Mouse (Mus musculus): ENCODE data around the gene 1700015G11Rik.

The 1700015G11Rik gene

GRCm38 (mm10) chr7:51967581-51967980, 47.9 kb downstream of the 1700015G11Rik start:
- in situ Hi-C loops (cut with MboI) = no loop called here

DNA sequence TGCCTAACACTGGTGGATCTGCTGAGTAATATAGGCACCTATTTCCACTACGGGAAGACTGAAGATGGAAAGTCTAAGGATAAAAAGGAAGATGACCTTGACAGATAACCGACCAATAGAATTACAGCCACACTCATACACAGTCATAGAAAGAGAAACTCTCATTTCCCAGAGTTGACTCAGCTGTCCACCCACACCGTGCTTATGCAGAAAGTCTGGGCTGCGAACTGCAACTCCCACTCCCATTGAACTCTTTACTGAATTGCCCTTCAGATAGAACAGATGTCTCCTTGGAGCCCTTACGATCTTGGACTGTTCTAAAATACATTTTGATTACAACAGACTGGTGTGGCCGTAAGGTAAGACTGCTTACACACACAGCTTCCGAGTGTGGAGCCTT, 50.8 kb downstream of the 1700015G11Rik start:
- in situ Hi-C loops (cut with MboI) = no loop called here

DNA sequence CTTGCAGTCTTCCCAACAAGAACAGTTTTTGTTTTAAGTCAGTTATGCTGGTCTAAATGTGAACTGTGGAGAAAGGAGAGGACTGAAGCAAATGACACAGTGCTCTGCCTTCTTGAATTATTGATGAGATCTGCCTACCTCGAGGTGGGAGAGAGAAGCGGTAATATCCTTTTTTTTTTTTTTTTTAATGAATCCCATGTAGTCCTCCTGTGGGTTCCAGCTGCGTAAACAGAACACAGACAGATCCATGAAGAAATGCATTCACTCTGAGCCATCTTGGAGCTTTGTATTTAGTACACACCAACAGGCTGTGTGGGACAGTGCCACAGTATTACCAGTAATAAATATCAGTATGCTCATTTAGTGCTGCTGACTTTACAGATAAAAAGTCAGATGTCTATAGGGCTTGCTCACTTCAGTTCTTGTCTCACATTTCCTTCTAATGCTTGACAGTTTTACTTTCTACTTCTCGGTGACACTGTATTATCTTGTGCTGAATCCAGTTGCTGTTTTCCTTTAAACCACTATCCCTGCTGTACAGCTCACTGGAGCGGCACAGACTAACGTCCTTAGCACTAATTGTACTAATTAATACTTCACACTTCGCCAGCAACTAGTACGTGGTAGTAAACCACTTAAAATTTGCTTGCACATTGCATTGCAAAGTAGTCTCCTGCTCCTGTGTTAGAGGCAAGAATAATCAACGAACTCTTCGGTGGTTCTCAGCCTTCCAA, 53.1 kb downstream of the 1700015G11Rik start:
- in situ Hi-C loops (cut with MboI) = no loop called here
